Mouse (Mus musculus) liver, embryonic 14.5 days (tissue): ENCODE measurements at regions not wholly inside any gene's neighbourhood (a gene's known extent, or its start where the extent isn't known, plus 50 kb on each side); places are given as distances from the start of the nearest gene placed in this dataset.

ENCODE experiments used
- CTCF ChIP-seq: IDR thresholded peaks from 2 replicates; pipeline ENCODE4 v1.5.1; 2016; ENCODE audit warnings: antibody characterized with exemption, low read depth, control low read depth
- EP300 ChIP-seq: IDR thresholded peaks from 2 replicates; pipeline ENCODE4 v1.6.1; 2016; ENCODE audit warnings: antibody characterized with exemption, low read depth

DNA sequence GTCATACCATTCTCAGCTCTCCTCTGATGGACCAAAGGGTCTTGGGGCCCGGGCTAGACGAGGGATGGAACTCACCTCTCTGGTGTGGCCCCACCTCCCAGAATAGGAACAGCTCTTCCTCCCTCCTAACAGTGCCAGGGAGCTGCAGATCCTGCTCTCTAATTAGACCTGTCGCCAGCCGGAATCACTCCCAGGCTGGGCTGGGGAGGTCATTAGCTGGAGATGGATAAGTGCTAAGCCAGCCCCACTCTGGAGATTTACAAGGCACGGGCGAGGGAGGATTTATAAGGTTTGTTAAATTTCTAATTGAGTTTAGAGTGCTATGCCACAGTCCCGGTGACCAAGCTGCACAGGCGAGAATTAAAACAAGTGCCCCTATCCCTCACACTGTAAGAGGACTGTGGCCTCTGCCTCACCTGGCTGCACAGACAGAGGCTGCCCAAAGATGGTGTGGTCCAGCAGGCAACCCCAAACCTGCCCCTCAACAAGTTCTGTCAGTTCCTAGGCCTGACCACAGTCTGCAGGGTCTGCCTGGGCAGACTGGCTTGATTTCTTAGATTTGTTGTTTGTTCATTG, 63.6 kb upstream of the Csf3r start:
- TF ChIP-seq CTCF (no peak), EP300 (no peak)
